Mouse (Mus musculus): ENCODE measurements around the gene Sap18b.

GRCm38 (mm10) chr8:95843968-95844367 lies 18.8 kb downstream of the Sap18b start:
- no peak for TF ChIP-seq ZNF384 (IDR thresholded peaks at IDR 0.05; ENCODE audit: low read depth, low read length)
- TF ChIP-seq CHD2 (IDR thresholded peaks at IDR 0.05; ENCODE audit: low read depth, low read length), result no peak
- no peak for TF ChIP-seq MAFK (IDR thresholded peaks at IDR 0.05; ENCODE audit: insufficient read depth, low read depth, low read length)

Measured in ES-E14 (cell line).